In the genomic region with DNA sequence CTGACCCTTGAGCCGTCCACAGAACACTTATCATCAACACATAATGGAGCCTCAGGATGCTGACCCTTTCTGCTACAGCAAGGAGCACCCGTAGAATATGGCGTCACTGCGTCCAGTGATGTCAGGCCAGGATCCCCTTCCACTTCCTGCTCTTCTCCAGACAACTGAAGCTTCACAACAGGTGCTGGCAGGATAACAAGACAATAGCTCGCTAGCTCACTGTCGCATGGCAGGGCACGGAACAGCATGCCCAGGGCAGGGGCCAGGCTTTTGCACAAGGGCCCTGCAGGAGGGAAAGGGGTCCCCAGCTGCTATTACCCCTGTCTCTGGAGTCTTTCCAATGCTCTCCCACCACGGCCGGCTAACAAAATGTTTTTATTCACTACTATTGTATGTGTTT, we compare ENCODE assay signal across 19 mouse cellular contexts. TPM values are rescaled to one million over a fixed set of nuclear protein-coding genes. Genes with fewer than 3 reads are reported as not detected.
"Had no signal": no experiment of that assay in that cellular context is flagged by ENCODE, and none has a peak within 500 bp of the region (broad histone marks: within the 10 kb centered on the region; RNA-seq: fewer than 3 reads in every experiment).

No protein-coding gene starts in this region.

- DNase-seq: gastrocnemius, adult 2 months; gastrocnemius, postnatal 10 days; gastrocnemius, postnatal 25 days; heart, adult 2 months; heart, postnatal 10 days; heart, postnatal 4 days; kidney, adult 18-20 months; kidney, adult 8-10 months; kidney, postnatal 10 days; kidney, postnatal 25 days; kidney, postnatal 4 days; liver; liver, embryonic 13.5 days; liver, postnatal 0 days had no signal

RNA-seq across cellular contexts. Expression of gene 4933405L10Rik, which starts 15.4 kb away (rescaled TPM):
- total RNA-seq: gastrocnemius, adult 2 months; gastrocnemius, postnatal 10 days; gastrocnemius, postnatal 25 days; gastrocnemius, postnatal 4 days; granulocyte monocyte progenitor cell, adult 5-6 weeks; heart, adult 2 months; heart, postnatal 10 days; heart, postnatal 25 days; heart, postnatal 4 days; layer of hippocampus, postnatal 10 days; layer of hippocampus, postnatal 25 days had no signal
